Mouse (Mus musculus) brain, adult 2 months (tissue): Measurements from ENCODE around the gene Hoxc8.

Experiments
- DNase-seq: peaks from one replicate; pipeline ENCODE4 v3.0.0; 2011; ENCODE audit warnings: low read depth, low spot score

The Hoxc8 gene

DNA sequence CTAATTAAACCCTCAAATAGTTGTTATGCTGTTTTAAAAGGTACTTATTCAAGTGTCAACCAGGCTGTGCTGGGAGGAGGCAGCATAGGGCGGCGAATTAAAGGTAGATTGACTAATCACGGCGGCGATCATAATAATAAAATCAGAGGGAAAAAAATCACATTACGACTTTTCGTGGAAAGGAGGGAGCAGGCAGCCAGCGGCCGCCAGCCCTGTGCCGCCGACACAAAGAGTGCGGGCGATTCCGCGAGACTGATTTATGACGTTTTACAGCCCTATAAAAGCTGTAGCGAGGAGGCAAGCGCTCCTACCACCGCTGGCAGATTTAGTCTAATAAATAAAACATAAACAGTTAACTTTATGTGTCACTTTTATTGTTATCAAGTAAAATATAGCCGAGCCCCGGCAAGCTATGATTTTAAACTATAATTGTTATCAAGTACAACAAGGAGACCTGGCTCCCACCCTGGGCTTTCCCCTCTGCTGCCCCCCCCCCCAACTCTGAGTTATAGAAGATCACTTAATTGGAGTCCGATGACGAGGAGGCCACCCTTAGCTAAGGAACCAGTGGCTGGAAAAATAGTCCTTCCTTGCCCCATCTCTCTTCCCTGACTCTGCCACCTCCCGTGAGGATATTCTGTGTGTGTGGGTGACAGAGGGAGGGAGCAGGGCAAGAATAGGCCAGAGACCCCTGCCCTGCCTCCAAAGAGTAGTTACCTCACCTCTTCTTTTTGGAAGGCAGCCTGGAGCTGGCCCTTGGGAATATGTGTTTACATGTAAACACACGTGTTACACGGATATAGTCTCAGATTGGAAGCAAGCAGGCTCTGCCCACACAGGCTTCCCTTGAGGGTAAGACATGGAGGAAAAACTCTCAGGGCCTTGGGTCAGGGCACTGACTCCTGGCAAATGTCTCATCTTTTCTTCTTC lies 42.5 kb downstream of the Hoxc8 start:
- DNase-seq = no peak

DNA sequence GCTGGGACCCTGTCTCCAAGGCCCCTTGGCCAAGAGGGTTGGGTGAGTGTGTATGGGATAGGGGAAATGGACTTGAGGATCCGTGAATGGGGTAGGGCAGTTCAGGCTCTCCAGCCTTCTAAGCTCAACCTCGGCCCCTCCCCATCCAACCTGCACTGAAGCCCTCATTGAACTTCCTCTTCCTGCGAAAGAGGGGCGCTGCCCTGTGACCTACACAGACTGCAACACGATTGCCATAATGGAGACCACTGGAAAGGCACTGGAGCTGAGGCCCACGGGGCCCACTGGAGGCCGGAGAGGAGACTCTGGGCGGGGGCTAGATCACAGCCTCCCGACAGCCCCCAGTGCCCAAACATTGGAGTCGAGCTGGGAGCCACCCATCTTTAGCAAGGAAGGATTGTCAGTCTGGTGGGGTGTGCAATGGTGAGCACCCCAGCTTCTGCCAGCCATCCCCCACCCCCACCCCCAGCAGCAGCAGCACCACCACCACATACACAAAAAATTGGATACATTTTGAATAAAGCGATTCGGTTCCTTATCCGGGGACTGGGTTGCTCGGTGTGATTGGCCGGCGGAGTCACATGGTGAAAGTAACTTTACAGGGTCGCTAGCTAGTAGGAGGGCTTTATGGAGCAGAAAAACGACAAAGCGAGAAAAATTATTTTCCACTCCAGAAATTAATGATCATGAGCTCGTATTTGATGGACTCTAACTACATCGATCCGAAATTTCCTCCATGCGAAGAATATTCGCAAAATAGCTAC lies 43.8 kb downstream of the Hoxc8 start:
- no peak for DNase-seq

GRCm38 (mm10) chr15:103034807-103035547 lies 44.6 kb downstream of the Hoxc8 start:
- DNase-seq = no peak

GRCm38 (mm10) chr15:103035548-103035881 lies 45.1 kb downstream of the Hoxc8 start:
- DNase-seq = no peak

DNA sequence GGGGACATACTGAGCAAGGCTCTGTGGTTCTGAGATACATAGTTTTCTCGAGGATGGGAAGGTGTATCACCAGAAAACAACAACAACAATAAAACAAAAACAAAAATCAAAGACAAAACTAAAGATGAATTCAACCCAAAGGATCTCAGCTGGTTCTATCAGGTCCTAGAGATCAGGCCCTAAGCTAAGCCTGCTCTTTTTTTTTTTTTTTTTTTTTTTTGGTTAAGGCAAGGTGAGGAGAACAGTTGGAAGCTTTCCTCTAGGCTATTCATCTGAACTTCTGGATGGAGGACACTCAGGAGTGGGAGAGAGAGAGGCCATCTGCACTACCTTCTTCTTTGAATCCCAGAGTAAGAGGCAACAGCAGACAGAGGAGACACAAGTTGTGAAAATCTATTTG lies 47.2 kb downstream of the Hoxc8 start:
- DNase-seq = no peak

DNA sequence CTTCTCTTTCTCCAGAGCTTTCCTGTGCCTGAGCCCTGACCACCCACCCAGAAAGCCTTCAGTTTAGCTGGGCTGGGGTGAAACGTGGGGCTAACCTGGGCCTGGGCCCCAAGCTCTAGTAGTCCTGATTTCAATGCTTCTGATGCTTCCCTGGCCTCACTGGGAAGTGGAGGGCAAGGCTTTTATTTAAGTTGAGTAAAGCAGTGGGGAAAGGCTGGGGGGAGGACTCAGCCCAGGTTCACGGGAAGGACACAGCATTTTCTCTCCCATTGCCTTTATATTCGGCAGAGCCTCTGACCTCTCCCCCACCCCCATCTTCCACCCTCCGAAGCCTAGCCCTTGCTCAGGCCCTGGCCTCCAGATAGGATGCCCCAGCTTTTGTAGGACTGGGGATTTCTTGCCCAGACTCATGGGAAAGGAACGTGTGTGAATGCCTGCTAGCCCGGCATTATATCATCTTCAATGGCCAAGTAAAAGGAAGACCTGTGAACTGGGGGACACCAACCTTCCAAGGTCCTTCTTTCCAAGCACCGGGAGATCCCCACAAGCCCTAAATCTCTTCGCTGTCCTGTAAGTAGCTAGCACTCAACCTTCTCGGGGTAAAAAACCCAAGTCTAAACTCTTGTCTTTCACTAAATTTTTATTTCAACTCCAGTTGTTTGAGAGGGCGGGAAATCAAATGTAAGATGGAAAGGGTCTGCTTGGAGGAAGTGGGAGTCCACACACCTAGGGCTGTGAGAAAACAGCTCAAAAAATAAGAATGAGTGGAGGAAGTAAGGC lies 48.5 kb downstream of the Hoxc8 start:
- DNase-seq = no peak

- DNase-seq = no peak
Measured at GRCm38 (mm10) chr15:103039609-103040008, 49.2 kb downstream of the Hoxc8 start.

DNA sequence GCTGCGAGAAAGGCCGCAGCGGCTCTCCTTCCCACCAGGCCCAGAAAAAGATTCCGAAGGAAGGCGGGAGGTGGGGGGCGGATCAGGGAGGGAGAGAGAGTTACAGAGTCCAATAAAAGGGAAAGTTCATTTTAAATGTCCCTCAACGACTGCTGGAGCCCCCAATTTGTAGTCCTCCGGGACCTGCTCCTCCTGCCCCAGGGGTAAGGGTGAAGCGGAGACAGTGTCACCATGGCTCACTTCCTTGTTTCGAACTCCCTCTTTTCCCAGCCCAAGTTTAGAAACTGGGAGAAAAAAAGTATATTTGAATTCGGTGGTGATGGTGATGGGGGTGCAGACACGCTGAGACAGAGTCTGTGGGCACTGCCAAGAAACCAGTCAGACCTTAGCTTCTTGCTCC lies 50.2 kb downstream of the Hoxc8 start:
- no peak for DNase-seq

GRCm38 (mm10) chr15:103041613-103042012 lies 51.2 kb downstream of the Hoxc8 start:
- no peak for DNase-seq

DNA sequence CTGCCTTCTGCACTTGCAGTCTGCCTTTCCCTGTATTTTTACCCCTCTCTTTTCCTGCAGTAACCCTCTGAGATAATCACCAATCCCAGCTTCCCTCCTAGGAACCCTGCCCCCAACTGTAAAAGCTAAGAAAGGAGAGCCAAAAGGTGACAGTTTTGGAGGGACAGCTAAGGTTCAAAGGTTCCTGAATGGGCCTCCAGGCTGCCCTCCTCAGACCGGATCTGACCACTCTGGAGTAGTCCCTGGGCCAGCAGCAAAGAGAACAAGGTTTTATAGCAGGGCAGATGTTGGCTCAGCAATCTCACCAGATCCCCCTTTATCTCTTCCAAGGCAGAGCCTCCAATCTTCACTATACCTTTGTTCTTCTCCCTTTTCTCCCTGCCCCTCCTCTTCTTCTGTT lies 51.8 kb downstream of the Hoxc8 start:
- DNase-seq = no peak
